Mouse (Mus musculus) embryo, embryonic 11 days (tissue): ENCODE data around the gene Smoc1.

ENCODE experiments used
- DNase-seq: peaks from one replicate; pipeline ENCODE4 v3.0.0-alpha.2; 2015

Smoc1 gene

GRCm38 (mm10) chr12:81173893-81174292 is 147.3 kb downstream of the Smoc1 start:
- DNase-seq = no peak

DNA sequence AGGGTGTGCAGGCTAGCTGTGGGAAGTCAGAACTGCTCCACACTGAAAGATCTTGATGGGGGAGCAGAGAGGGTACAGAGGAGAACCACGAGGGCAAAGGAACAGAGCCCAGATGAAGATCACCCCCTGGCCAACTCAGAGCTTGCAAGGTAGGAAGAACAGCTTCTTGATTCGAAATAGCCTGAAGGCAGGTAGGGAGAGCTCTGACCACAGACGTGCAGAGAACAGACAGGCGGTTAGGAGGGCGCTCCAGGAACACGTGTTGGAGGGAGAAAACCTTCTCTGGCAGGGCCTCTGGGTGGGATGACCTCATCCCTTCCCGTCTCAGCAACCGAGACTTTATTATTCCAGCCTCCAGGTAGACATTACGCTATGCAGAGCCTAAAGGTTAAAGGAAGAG is 148.6 kb downstream of the Smoc1 start:
- DNase-seq = no peak

DNA sequence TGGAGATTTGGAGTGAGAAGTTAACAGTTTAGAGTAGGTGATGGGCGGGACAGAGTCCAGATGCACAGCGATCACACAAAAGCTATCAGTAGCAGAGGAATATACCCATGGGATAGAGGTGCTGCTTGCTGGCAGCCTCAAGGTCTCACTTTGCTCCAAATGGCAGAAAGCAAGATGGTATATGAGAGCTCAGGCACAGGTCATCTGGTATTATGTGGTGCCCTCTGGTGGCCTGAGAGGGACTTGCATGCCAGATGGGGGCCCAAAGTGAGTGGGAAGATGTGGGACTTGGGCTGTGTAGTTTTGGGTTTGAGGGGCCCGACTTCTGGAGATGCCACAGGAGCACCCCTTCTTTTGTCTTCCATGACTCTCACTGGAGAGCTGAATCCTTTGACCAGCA is 155.5 kb downstream of the Smoc1 start:
- DNase-seq = peak; percentile 68

DNA sequence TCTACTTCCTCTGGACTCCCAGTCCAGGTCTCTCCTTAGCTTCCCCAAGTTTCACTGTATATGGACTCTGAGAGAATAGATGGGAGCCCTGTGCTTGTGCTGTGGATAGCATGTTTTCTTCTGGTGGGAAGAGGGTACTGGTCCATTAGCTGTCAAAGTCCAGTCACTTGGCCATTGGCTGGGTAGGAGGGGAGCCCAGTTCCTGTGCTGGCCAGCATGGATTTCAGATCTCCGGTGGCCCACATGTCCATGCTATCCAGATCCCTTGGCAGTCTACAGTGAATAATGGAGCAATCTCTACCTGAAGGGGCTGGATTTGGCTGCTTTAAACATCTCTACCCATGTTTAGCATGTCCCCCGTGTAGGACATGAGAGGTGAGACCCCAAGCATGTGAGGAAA is 158.4 kb downstream of the Smoc1 start:
- DNase-seq = no peak

DNA sequence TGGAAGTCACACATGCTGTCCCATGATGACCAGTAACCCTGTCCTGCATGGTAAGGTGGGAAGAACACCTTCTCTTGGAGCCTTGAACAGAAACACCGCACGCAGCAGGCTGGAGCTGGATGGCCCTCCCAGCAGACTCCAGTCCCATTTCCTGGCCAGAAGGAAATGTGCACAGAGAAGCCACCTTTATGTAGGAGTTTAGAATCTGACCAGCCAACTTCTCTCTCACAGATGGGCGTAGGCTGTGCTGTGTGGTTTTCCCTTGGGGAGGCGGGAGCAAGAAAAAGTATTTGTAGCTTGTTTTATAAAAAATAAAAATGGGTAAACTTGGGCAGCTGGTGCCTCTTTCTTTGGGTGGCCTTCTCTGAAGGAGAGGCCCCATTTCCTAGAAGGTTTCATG is 159.5 kb downstream of the Smoc1 start:
- DNase-seq = no peak

GRCm38 (mm10) chr12:81186668-81187067 is 160.1 kb downstream of the Smoc1 start:
- no peak for DNase-seq

DNA sequence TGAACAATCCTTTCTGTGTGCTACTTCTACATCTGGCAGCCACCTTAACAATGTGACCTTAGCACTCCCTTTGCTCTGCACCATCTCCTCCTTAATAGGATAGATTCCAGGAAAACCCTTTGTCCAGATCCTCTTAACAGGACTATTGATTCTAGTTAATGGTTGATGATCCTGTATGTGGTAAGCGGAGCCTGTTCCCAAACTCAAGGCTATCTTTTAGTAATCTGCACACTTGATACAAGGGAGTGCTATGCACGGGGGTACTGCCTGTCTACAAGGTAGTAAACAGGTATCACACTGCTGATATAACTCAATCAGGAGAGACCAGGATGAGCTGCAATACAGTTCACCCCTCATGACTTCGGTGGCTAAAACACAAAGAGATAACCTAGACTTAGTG is 161.8 kb downstream of the Smoc1 start:
- no peak for DNase-seq

GRCm38 (mm10) chr12:81188996-81189395 is 162.4 kb downstream of the Smoc1 start:
- no peak for DNase-seq

- no peak for DNase-seq
Observed at GRCm38 (mm10) chr12:81189636-81190035, 163.0 kb downstream of the Smoc1 start.

DNA sequence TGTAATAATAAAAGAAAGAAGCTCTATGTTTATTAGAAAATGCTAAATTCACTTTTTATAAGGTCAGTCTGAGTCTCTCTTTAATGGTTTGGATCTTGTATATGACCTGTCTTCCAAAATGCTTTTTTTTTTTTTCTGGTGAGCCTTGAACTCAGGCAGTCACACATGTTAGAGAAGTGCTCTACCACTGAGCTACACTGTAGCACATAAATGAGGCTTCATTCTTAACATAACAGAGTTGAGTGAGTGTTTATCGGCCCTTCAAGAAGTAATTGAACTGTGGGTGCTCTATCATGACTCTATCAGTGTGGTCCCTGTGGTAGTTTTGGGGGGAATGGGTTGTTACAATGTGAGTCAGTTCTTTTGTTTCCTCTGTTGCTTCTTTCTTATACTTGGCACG is 167.4 kb downstream of the Smoc1 start:
- DNase-seq = no peak

DNA sequence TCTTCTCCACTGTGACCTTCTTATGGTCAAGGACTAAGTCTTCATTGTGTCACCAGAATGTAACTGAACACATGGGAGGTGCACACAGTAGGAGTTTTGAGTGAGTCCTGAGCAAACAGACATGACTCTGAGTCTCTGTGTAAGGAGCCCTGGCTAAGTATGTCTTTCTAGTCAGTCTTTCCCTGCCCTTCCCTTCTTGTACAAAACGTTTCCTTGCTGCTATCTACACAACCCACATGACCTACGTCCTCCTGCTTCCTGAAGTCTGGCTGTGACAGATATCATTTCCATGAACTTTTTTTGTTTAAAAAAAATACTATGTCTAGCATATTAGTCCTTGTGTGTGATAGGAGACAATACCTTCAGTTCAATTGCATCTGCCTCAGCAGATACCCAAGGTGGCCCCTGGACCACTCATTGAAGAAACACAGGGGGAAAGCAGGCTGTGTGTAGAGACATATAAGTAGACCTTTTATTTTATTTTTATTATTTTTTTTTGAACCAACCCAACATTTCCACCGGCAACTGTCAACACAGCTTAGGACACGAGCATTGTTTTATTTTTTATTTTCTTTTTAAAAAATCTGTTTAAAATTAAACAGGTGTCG is 171.0 kb downstream of the Smoc1 start:
- no peak for DNase-seq

DNA sequence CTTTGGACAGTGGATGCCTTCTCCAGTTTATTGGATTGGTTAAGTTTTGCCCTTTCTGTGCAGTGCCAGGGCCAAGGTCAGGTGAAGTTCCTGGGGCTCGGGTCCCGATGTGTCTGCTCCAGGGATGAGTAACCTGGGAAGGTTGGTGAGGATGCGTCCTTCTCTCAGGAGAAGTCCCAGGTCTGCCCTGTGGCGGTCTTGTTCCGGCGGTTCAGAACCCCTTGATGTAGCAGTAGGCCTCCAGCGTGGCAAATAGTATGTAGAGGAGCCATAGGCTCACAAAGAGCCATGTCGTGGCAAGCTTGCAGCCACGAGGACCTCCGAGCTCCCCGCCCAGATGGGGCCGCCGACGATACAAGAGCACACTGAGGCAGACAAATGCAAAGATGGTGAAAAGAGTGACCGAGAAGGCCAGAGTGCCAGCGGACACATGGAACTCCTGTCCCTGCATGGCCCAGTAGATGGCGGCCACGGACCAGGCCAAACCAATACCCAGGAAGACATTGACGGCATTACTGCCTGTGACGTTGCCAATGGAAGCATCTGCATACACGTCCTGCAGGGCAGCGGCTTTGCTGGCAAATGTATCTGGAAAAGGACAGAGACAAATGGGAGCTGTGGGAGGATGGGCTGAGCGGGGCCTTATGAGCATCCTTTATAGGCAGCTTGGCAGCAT is 172.8 kb downstream of the Smoc1 start:
- DNase-seq = peak; percentile 83

DNA sequence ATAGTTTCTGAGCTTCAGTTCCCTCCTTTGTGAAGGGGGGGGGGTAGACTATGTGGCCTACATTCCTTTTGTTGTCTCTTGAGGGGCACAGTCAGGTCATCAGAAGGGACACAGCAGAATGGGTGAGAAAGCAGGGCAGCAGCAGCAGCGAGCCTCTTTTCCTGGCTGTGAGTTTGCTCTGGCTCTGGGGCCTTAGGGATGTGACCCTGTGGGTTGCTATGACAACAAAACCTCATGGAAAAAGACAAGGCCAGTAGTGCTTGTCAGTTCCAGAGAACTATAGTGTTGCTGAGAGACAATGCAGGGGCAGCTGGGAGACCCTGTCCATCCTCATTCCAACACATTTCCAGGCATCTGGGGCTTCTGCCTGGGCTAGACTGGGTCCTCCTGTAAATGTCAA is 176.6 kb downstream of the Smoc1 start:
- DNase-seq = peak; percentile 57

GRCm38 (mm10) chr12:81205619-81206560 is 179.3 kb downstream of the Smoc1 start:
- DNase-seq = peak; percentile 80

DNA sequence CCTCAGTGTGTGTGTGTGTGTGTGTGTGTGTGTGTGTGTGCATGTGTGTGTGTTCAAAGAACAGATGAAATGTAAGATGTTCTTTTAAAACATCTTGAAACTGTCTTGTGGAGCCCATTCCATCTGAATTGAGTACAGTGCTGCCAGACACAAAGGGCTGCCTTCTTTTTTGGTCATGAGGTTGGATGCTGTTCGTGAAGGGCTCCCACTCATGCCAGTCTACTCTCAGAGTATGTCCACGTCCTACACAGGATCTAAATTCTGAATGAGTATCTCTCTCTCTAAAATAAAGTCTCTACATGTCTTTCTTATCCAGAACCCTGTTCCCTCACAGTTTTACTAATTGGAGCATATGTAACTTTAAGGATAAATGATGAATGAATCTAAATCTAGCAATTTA is 182.0 kb downstream of the Smoc1 start:
- no peak for DNase-seq

DNA sequence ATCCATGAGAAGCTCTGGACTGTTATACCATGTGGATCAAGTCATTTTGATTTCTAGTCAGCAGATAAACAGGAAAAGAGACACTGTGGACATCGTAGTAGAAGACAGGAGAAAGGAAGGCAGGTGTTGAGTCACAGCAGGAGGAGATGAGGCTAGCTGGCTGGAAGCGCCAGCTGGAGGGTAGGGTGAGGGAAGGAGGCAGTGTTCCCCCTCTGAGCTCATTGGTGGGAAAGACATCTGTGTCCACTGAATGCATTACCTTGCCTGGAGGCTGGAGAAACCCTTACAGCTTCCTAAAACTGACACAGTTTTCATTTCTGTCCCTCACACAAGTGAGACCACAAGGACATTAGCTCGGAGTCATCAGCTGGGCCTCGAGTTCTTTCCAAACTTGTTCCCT is 192.7 kb downstream of the Smoc1 start:
- no peak for DNase-seq

GRCm38 (mm10) chr12:81223276-81223675 is 196.7 kb downstream of the Smoc1 start:
- no peak for DNase-seq

- DNase-seq = no peak
Observed at GRCm38 (mm10) chr12:81224843-81225242, 198.2 kb downstream of the Smoc1 start.

DNA sequence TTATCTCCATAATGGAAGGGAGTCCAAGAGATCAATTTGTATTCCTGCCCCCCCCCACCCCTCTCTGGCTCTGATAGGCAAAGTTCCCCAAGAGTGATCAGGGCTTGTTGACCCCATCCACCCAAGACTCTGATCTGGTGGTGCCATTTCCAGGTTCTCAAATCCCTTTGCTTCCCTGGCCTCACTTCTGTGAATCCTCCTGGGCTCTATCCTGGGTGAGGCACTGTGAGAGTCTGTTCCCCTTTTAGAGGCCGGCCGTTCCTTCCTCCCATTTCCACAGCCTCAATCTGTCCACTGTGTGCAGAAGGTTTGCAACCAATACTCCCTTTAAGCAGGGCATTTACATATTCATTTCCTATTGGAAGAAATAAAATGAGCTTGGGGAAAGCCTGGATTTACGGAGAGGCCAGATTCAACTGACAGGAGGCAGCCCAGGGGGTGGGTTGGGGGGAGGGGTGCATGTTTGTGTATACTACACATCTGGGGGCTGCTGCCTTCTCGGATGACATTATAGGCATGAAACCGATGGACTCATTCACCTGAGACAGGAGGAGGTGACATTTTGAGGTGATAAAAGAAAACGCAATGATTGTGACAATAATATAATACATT is 199.5 kb downstream of the Smoc1 start:
- no peak for DNase-seq

- DNase-seq = no peak
Observed at GRCm38 (mm10) chr12:81226590-81226989, 200.0 kb downstream of the Smoc1 start.

GRCm38 (mm10) chr12:81227767-81228460 is 201.3 kb downstream of the Smoc1 start:
- no peak for DNase-seq

DNA sequence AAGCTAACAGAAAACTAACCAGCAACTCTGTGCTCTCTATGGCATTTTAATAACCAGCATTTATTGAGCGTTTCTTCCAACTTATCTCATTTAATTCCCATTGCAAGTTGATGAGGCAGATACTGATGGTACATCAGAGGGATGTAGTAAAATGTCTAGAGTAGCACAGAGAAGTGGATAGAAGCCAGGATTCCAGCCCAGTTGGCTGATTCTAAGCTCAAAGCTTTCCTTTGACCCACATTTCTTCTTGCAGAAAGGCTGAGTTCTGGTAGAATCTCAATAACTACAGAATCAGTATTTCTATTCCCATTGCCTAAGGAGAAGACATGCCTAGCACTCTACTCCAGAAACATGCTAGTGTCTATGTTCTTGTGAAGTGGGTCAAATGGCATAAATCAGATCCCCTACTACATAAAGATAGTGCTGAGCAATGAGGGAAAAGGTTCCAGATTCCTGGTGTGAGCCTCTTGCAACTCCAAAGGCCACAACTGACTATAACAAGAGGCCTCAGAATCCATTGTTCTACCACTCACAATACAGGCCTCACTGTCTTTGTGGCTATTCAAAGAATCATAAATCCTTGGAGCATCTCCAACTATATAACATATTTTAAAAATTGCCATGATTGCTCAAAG is 207.3 kb downstream of the Smoc1 start:
- DNase-seq = no peak
